Mouse (Mus musculus): ENCODE data around the gene Armcx4.
"Not testable (repeated sequence)": the region's sequence is repeated elsewhere in the genome, so short reads cannot be mapped to it uniquely, and the experiment has no call there.

Armcx4 gene

DNA sequence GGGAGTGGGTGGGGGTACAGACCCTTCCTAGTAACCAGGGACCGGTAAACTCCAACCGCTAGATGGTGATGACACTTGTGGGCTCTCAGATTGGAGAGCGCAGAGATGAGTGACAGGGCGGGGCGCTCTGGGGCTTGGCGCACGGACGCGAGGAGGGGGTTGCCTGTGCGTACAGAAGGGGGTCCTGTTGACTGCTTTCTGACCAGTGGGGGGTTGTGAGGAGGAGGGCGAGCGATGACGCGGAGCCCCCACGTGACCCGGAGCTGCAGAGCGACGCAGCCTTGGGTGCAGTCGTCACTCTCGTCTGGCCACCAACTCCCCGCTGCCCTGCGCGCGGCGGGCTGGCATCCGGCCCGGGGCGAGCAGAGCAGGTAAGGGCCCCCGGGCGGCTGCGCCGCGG lies at the start of gene Armcx4:
Gene Armcx4 (plus strand): TSS at position 253 of the 400 bp plus-strand sequence.
- DNase-seq (ENCODE audit: low spot score): peak; percentile 66

DNA sequence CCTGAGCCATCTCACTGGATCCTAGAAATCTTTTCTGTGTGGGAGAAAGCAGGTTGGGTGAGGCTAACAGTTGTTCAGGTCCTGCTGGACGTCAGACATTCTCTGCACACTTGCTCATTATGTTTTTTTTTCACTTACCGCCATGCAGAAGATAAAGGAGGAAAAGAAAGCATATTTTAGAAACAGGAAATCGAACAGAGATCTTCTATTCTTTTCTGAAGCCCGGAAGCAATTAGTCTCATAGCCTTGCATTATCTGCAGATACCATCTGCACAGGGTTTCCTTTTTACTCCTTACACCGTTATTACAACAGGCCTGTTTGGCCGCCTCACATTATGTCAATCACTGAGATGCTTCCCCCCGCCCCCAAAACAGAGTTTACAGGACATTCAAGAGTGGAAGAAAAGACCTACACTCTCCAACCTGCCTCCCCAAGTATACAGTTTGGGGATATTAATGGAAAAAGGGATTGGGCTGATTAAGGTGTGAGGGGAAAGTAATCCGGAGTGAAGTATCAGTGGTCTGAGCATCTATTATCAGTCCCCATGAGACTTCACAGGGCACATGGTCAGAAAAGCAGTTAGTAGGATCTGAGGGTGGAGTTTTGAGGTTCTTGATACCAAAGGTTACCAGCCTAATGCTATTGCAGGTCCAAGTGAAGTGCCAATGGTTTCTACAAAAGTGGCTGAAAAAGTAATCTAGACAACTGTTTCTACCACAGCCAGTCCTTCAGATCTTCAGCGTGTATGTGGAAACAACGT lies 45.1 kb upstream of the Armcx4 start:
- no peak for DNase-seq (ENCODE audit: low spot score)

DNA sequence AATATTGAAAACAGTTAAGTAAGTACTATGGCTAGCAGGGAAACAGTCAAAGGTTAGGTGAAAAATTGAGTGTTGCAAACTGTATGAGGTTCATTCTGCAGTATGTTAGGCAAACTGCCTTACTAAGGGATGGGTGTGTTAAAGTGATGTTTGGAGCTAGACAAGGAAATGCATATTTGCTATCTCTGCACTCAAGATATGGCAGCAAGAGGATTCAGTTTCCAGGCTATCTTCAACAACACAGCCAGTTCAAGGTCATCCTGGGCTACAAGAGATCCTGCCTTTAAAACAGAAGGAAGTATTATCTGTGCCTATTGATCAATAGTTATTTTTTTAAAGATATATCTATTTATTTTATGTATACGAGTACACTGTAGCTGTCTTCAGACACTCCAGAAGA lies 40.0 kb upstream of the Armcx4 start:
- no peak for DNase-seq (ENCODE audit: low spot score)

DNA sequence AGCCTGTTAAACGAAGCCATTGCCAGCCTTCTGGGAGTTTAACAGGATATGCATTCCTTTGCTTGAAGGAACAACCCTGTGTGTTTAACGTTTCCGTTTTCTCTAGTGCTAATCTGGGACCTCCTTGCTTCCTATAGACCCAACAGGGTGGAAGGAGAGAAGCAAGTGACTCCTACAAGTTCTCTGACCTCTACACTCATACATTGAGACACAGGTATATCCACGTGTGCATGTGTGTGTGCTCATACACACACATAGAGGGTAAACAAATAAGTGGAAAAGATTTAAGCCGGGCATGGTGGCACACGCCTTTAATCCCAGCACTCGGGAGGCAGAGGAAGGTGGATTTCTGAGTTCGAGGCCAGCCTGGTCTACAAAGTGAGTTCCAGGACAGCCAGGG lies 38.9 kb upstream of the Armcx4 start:
- no peak for DNase-seq (ENCODE audit: low spot score)

DNA sequence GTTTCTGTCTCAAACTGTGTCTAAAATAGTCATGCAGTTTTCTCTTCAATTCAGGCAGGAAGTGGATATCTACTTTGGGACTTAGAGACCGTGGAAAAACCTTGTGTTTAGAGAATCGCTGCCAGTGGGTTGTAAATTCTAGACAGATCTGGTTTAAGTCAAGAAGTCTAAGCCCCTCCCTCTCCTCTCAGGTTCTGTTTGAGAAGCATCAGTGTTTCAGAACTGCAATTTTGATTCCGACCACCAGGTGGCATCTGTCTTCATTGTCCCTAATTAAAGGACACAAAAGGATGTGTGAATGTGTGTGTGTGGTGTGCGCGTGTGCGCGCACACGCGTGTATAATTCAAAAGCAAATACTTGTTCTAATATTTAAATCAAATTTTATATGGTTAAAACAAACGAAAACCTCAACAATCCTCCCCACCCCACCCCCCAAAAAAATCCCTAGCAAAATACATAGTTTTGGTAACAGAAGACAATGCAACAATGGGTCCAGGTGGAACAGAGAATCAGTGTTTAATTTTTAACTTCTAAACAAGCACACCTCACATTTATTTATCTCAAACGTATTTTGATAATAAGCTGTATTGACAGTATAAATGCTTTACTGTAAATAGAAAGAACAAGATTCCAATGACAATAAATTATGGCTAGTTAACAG lies 38.2 kb upstream of the Armcx4 start:
- DNase-seq (ENCODE audit: low spot score): peak; percentile 40

DNA sequence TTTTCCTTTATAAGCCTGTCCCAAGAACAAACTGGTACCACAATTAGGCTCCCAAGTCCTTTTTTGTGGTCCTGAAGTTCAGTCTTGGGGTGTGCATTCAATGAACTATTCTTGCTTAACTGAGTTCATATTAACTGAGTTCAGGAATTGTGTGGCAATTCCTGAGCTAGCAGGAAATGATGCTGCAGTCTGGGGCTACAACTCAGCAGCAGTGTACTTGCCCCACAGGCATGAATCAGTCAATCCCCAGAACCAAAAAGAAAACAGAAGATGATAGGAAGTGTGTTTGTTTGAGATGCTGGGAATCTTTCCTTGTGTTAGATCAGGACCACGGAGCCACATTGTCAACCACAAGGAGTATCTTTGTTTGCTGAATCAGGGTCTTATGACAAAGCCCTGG lies 34.3 kb upstream of the Armcx4 start:
- no peak for DNase-seq (ENCODE audit: low spot score)

DNA sequence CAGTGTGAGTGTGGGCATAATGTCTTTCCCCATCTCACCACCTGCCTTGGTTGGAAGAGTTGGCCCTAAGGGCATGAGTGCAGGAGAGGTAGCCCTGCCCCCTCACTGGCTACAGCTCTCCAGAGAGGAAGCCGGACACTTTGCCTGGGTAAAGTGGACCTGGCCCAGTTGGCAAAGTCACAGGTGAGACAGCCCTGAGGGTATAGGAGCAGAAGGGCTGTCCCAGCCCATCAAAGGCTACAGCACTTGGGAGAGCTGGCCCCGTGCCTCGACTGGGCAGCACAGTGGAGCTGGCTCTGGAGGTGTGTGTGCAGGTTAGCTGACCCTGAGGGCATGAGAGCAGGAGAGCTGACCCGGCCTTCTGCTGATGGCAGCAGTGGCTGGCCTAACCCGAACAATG lies 24.7 kb upstream of the Armcx4 start:
- DNase-seq (ENCODE audit: low spot score): no peak

DNA sequence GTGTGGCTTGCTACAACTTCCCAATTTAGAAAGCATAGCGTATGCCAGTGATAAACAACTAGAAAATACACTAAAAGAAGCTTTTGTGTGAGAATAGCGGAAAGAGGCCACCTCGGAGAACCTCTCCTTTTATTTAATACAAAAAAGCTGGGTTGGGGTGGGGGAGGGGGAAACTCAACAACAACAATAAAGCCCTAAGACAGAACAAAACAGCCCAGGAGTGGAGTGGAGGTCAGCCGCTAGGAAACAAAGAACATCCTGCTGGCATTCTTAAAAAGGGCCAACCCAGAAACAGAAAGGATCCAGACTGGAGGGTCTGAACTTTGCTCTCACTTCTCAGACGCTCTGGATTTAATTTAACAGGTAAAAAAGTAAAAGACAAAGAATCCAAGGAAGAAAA lies 11.3 kb upstream of the Armcx4 start:
- no peak for DNase-seq (ENCODE audit: low spot score)

DNA sequence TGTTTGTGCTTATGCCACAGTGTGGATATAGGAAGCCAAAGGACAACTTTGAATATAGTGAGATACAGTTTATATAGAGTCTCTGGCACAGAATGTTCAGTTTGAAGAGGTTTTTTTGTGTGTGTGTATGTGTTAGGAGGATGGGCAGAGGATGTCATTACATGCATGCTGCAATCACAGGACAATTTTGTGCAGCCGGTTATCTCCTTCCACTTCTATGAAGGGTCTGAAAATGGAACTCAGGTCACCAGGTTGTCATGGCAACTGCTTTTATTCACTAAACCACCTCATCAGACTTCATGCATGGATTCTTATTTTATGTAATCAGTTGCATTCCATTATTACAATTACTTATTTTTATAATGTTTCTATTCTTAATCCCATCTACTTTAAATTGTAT lies 10.4 kb upstream of the Armcx4 start:
- no peak for DNase-seq (ENCODE audit: low spot score)

DNA sequence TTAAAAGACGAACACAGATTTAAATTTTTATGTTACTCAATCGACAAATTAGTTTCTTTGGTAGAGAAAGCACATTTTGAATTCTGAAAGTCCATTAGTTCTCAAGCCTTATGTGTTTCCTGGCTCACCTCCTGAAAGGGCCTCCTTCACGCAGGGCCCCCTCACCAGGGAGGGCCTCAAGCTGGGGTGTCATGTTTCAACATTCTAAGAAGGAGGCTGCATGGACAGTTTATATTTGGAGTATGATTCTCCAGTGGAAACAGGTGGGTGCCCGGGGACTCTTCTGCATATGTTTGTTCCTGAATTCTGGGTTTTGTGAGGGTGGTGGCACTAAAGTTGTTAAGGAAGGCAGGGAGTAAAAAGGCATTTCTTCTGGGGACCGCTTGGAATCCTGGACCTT lies 1.4 kb upstream of the Armcx4 start:
- DNase-seq (ENCODE audit: low spot score): no peak

DNA sequence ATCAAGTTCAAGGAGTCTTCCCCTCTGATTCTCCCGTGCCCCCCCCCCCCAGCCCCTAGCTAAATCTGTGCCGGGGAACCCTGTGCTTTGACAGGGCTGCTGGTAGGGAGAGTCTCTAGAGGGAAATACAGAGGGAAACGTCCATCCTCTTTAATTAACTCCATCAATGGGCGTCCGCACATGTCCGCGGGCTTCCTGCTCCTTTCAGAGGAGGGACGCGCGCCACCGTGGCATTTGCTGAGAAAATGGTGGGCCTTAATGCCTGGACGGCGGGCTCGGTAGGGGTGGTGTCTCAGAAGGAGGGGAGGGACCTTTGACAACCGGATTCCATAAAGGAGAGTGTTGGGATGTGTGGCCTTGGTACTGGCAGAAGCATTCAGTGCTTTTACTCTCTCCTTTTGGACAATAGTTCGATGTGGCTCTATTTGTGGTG lies 436 bp downstream of the Armcx4 start:
- no peak for DNase-seq (ENCODE audit: low spot score)

DNA sequence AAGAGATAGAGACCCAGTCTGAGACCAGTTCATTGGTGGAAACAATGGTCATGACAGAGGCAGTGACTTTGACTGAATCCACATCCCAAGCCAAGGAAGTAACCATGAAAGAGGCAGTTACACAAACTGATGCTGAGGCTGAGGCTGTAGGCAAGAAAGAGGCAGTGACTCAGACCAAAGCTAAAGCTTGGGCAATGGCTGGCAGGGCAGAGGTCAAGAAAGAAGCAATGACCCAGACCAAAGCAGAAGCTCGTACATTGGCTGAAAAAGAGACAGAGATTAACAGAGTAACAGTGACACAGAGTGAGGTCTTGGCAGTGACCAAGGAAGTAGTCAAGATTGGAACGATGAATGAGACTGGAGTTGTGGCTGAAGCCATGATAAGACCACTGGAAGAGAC lies 3.4 kb downstream of the Armcx4 start:
- no peak for DNase-seq (ENCODE audit: low spot score)

DNA sequence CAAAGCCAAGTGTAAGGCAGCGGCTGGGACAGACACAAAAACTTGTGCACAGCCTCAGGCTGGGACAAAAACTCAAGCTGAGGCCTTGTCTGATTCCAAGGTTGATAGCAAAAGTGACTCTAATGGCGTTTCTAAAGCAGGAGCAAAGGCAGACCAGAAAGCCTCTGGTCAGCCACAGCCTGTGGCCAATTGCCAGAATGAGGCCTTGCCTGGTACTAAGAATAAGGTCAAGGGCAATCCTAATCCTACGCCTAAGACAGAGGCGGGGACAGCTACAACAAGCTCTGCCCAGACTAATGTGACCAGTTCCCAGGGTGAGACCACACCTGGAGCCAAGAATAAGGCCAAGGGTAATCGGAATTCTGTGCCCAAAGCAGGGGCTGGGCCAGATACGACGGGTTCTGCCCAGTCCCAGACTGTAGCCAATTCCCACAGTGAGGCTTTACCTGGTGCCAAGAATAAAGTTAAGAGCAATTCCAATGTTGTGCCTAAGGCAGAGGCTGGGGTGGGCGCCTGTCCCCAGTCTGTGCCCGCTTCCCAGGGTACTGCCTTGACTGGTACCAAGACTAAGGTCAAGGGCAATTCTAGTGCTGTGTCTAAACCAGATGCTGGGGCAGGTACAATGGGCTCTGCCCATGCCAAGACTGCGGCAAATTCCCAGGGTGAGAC lies 4.7 kb downstream of the Armcx4 start:
- DNase-seq (ENCODE audit: low spot score): no peak

DNA sequence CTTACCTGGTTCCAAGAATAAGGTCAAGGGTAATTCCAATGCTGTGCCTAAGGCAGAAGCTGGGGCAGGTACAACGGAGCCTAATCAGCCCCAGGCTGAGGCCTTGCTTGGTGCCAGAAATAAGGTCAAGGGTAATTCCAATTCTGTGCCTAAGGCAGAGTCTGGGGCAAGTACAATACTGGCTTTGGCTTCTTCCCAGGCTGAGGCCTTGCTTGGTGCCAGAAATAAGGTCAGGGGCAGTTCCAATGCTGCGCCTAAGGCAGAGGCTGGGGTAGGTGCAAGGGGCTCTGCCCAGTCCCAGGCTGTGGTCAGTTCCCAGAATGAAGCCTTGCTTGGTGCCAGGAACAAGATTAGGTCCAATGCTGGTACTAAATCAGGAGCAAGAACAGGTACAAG lies 5.2 kb downstream of the Armcx4 start:
- no peak for DNase-seq (ENCODE audit: low spot score)

DNA sequence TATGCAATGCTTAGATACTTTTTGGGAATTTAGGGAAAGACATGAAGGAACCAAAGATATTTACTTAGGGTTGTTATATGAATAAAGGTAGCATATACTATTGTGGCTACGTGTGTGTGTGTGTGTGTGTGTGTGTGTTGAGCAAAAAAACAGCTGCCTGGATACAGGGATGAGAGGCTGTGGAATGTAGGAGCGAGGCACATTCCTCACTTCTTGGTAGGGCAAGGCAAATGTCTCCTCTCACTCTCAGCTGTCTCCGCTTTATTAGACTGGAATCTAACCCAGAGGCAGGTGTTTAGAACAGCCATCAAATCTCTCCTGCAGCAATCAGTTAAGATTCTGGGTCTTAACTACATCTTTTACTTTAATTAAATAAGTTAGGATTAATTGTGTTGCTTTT lies 30.5 kb downstream of the Armcx4 start:
- no peak for DNase-seq (ENCODE audit: low spot score)

DNA sequence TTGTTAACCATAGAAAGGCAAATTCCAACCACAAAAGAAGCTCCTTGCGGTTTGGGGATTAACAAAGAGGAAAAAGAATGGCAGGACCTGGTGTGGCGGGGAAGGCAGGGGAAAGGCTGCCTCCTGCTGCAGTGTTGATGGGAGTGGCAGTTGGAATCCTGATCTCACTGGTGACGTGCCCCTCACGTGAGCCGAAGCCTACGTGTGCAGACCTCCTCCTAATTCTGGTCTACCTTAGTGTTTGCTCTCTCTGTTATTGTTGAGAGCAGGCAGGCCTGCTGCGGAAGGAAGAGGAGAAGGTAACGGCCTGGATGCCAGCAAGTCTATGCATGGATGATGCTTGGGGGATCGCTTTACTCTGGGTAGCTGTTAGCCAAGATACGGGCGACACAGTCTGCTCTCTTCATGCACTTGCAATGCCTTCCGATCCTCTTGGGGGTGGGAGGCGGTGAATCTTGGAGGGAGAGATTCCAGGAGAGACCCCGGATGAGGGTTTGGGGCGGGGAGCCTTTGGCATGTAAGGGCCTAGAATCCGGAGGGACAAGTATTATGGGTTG lies 31.5 kb downstream of the Armcx4 start, which contains the start of gene Armcx1:
Gene Armcx1 (plus strand): TSS at position 212 of the 557 bp plus-strand sequence.
- DNase-seq (ENCODE audit: low spot score): peak; percentile 59

DNA sequence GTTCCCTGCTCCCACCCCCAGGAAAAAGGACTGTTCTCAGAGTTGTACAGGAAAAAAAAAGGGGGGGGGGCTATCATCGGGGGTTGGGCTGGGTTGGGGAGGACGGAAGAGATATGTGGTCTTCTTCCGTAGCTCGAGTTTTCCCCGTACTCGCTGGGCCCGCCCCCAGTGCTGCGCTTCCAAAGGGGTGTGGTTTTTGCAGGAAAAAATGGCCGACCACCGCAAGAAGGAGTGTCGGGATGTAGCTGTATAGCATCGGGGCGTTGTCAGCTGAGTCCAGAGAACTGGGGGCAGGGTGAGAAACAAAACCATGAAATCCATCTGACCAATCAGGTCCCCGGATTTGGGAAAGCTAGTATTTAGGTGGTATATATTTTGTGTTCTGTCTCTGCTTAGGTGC lies 32.2 kb downstream of the Armcx4 start:
- peak; percentile 24 for DNase-seq (ENCODE audit: low spot score)

DNA sequence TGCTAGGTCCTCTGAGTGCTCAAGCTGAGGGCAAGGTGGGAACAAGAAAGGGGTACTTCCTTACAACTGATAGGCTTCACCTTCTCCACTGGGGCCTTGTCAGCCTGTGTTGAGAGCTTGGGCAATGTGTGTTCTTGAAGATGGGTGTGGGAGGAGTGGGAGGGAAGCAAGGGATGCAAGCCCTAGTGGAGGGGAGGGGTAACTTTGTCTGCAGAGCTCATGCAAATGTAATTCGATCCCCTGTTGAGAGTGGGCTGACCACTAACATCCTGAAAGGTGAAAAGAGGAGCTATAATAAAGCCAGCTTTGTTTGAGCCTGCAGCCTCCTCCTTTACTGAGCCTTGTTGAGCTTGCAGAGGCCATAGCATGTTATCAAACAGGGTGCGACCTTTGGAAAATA lies 37.4 kb downstream of the Armcx4 start:
- not testable (repeated sequence) for DNase-seq (ENCODE audit: low spot score)

DNA sequence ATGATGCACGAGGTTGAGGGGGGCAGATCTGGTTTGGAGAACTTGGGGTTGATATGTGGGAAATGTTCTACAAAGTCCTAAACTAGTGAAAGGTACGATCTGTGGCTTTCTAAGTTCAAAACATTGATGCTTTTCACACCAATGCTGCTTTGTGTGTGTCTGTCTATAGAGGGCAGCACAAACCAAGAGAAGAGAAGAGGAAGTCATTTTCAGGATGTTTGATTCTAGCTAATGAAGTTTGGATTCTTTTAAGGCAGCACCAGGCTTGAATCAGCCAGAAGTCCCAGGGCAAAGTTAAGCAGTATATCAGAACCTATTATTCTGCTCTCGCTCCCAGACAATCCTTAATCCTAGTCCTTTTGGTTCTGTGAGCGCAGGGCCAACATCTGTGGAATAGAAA lies 43.5 kb downstream of the Armcx4 start:
- DNase-seq (ENCODE audit: low spot score): no peak

DNA sequence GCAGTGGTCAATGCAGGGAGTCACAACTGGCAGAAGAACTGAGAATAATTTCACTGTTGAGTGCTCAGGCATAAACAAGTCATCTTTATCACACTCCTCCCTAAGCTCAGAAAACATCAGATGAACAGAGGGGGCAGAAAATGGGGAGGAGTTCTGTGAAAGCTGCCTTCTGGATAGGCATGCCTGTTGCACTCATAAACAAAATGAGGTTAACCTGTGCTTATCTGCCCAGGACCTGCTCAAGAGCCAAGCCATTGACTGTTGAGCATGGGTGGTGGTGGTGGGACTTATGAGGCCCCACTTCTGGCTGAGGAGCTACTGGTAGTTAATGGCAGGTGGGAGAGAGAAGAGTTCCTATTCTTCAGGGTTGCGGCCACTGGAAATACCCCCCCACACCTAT lies 51.5 kb downstream of the Armcx4 start:
- no peak for DNase-seq (ENCODE audit: low spot score)

DNA sequence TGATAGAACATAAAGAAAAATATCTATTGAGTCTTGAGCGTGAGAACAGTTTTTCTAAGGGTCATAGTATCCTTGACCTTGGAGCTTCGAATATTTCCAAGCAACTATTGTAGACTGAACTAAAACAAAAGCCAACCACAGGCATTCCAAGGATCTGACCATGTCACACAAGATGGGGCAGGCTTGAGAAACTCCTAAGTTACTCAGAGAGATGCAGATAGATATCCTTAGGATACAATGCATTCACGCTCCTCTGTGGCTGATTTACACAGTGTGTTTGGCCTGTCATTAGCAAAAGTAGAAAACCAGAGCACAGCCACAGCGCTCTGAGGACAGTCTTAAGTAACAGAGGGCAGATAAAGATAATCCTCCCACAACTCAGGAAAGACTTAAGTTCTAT lies 52.8 kb downstream of the Armcx4 start:
- no peak for DNase-seq (ENCODE audit: low spot score)

DNA sequence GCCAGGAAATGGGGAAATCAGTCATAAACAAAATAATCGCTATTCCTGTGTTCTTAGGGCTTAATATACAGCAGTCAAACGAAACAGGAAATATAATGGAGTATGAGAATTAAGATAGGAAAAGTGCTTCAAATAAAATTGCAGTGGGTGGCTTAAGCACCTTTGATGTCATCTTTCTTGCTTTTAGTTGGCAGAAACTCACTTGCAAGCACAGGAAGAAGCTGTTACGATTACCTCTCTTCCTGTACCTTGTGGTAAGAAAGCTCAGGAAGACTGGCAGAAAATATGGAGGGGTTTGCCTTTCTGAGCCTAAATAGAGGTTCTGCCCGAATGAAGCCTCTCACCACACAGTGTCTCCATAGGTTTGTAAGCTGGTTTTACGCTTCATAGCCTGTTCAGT lies 55.5 kb downstream of the Armcx4 start:
- no peak for DNase-seq (ENCODE audit: low spot score)
